Mouse (Mus musculus): ENCODE results near the gene Gm11060. TPM values are rescaled to one million over a fixed set of nuclear protein-coding genes. Genes with fewer than 3 reads are reported as not detected.

Gene Gm11060
- polyA plus RNA-seq, 1 experiment from 2014 or later: not detected

DNA sequence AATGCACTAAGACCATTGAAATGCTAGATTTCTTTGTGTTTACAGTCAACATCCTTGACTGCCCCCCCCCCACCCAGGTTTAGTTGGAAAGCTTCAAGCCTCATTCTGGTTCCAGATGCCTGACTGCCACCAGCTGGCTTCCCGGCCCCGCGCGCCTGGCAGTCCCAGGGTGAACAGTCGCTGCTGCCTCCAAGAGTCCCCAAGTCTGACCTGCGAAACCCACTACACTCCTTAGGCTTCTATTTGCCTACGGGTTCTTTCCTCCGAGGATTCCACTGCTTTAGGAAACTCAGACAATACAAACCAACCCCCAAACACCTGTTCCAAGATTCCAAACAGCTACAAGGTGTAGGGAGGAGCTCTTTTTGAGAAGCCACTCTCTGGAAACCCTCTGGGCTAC lies 33.4 kb downstream of the Gm11060 start:
- H3K4me1 ChIP-seq (ENCODE audit: control insufficient read depth, insufficient read depth, low read depth, low read length): peaks cover 9% of the 10 kb centered on the region; the same call in 1 of the 2 replicates
- no peak for ATAC-seq
- H3K27ac ChIP-seq (ENCODE audit: low read depth, low read length): no peak overlapping the region
- no peaks in the 10 kb centered on the region for H3K9me3 ChIP-seq (ENCODE audit: control insufficient read depth, low read length)
- H3K4me3 ChIP-seq (ENCODE audit: low read length): no peak overlapping the region
- H3K27me3 ChIP-seq (replicated peaks; ENCODE audit: control insufficient read depth, insufficient read depth, low read length): peaks cover 68% of the 10 kb centered on the region
- no peaks in the 10 kb centered on the region for H3K36me3 ChIP-seq (ENCODE audit: control insufficient read depth, insufficient read depth, low read length)
- H3K4me2 ChIP-seq (ENCODE audit: low read length): no peak overlapping the region
- H3K9ac ChIP-seq (ENCODE audit: low read depth, low read length): no peak overlapping the region
- 2% methylated on average over 8 of the region's 8 CpGs for WGBS

DNA sequence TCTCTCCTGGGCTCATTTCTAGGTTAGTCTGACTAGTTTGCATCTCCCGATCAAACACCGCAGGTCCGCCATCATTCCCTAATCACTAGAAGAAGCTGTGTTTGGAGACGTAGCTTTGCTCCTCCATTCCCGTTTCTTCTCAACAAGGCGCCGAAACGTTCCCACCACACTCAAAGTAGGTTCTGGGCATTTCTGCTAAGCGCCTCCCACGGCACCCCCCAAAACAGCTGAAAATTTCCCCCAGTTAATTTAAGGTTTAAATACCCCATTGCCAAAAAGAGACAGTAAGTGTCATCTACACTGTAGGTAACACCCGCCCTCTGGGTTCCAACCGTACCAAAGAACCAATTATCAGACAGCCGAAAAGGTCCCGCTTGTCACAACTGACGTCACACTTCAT lies 33.8 kb downstream of the Gm11060 start:
- 3% methylated on average over 15 of the region's 15 CpGs for WGBS
- ATAC-seq: no peak
- no peak overlapping the region for H3K4me3 ChIP-seq (ENCODE audit: low read length)
- no peaks in the 10 kb centered on the region for H3K36me3 ChIP-seq (ENCODE audit: control insufficient read depth, insufficient read depth, low read length)
- H3K27ac ChIP-seq (ENCODE audit: low read depth, low read length): no peak overlapping the region
- no peaks in the 10 kb centered on the region for H3K9me3 ChIP-seq (ENCODE audit: control insufficient read depth, low read length)
- H3K4me1 ChIP-seq (ENCODE audit: control insufficient read depth, insufficient read depth, low read depth, low read length): peaks cover 9% of the 10 kb centered on the region; the same call in 1 of the 2 replicates
- no peak overlapping the region for H3K9ac ChIP-seq (ENCODE audit: low read depth, low read length)
- H3K4me2 ChIP-seq (ENCODE audit: low read length): no peak overlapping the region
- H3K27me3 ChIP-seq (replicated peaks; ENCODE audit: control insufficient read depth, insufficient read depth, low read length): peaks cover 68% of the 10 kb centered on the region

DNA sequence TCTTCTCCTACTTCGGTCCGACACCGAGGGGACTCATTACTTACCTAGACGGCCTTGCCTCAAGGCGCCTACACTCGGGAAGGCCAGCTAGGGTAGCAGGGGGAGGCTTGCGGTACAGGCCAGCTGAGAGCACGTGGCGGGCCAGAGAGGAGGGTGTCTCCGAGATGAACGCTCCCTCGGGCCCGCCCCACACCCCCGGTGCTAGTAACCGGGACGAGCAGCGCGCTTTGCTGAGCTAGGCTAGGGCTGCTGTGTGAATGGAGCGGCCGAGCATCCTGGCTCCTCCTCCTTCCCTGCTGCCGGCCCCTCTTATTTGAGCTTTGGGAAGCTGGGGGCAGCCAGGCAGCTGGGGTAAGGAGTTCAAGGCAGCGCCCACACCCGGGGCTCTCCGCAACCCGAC lies 34.5 kb downstream of the Gm11060 start, which contains the start of gene Wt1:
Wt1 (plus strand) TSS at position 251 of the 400 bp plus-strand sequence.
- H3K4me3 ChIP-seq (ENCODE audit: low read length): peak within 1 kb of the TSS; percentile 18
- peak; percentile 45; the same call in 1 of the 2 replicates for ATAC-seq
- H3K36me3 ChIP-seq (ENCODE audit: control insufficient read depth, insufficient read depth, low read length): no peaks in the 10 kb centered on the region
- H3K9me3 ChIP-seq (ENCODE audit: control insufficient read depth, low read length): no peaks in the 10 kb centered on the region
- under 1% methylated on average over 25 of the region's 25 CpGs for WGBS
- peaks cover 68% of the 10 kb centered on the region for H3K27me3 ChIP-seq (replicated peaks; ENCODE audit: control insufficient read depth, insufficient read depth, low read length)
- H3K27ac ChIP-seq (ENCODE audit: low read depth, low read length): no peak within 1 kb of the TSS
- H3K4me2 ChIP-seq (ENCODE audit: low read length): peak within 1 kb of the TSS; percentile 37
- H3K9ac ChIP-seq (ENCODE audit: low read depth, low read length): no peak within 1 kb of the TSS
- peaks cover 9% of the 10 kb centered on the region; the same call in 1 of the 2 replicates for H3K4me1 ChIP-seq (ENCODE audit: control insufficient read depth, insufficient read depth, low read depth, low read length)

DNA sequence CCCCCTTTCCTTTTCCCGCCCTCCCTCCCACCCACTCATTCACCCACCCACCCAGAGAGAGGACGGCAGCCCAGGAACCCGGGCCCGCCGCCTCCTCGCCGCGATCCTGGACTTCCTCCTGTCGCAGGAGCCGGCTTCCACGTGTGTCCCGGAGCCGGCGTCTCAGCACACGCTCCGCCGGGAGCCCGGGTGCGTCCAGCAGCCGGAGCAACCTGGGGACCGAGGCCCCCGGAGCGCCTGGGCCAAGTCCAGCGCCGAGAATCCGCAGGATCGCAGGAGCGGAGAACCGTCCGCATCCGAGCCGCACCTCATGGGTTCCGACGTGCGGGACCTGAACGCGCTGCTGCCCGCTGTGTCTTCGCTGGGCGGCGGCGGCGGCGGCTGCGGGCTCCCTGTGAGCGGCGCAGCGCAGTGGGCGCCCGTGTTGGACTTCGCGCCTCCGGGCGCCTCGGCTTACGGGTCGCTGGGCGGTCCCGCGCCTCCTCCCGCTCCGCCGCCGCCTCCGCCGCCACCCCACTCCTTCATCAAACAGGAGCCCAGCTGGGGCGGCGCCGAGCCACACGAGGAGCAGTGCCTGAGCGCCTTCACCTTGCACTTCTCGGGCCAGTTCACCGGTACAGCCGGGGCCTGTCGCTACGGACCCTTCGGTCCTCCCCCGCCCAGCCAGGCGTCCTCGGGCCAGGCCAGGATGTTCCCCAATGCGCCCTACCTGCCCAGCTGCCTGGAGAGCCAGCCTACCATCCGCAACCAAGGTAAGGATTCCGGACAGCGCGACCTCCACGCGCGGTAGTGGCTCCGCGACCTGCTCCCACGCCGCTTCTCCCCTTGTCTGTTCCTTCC lies 35.1 kb downstream of the Gm11060 start:
- H3K9me3 ChIP-seq (ENCODE audit: control insufficient read depth, low read length): no peaks in the 10 kb centered on the region
- no peak overlapping the region for H3K9ac ChIP-seq (ENCODE audit: low read depth, low read length)
- peak overlapping the region; percentile 37 for H3K4me2 ChIP-seq (ENCODE audit: low read length)
- H3K27ac ChIP-seq (ENCODE audit: low read depth, low read length): no peak overlapping the region
- H3K4me1 ChIP-seq (ENCODE audit: control insufficient read depth, insufficient read depth, low read depth, low read length): peaks cover 9% of the 10 kb centered on the region; the same call in 1 of the 2 replicates
- under 1% methylated on average over 53 of the region's 92 CpGs for WGBS
- H3K36me3 ChIP-seq (ENCODE audit: control insufficient read depth, insufficient read depth, low read length): no peaks in the 10 kb centered on the region
- peaks cover 70% of the 10 kb centered on the region for H3K27me3 ChIP-seq (replicated peaks; ENCODE audit: control insufficient read depth, insufficient read depth, low read length)
- peak overlapping the region; percentile 18 for H3K4me3 ChIP-seq (ENCODE audit: low read length)
- ATAC-seq: 0 out of 2 replicates have a peak, but pooled peaks have one; percentile 7

DNA sequence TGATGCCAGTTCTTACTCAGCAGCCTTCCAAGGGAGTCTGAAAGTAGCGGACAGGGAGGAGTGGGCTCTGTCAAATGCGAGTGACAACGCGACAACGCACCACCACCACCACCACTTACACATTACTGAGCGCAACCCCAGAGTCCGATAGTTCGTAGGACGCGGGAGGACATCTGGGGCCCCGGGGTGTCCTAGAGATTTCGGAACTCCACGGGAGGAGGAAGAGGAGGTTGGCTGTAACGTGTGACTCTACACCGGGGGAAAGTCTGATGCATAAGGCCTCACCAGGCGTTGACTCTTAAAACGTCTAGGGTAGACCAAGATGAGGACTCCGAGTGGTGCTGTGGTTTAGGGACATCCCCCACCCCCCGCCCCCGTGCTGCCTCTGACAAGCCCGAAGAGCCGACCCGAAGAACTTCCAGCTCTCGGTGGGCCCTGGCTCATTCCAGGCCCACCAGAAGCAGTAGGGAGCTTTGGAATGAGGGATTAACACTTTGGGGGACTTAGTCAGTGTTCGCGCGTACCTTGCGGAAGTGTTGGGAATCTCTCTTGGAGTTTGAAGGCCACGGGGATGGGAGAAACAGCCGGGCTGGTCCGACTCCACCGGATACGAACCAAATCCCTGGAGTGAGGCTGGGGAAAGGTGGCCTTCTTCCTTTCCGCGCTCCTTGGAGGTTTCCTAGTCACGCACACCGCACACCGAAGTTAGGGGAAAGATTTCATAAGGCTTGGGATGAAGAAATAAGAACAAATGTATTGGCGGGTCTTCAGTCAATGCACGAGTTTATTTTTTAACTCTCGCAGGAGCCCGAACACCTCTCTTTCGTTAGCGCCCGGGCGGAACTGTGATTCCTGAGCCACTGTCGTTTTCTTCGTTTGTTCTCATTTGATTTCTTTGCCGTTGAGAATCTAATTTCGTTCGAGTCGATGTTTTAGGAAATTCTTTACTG lies 36.0 kb downstream of the Gm11060 start:
- Histone ChIP-seq H3K9me3 (ENCODE audit: control insufficient read depth, low read length) (no peaks in the 10 kb centered on the region), H3K4me3 (ENCODE audit: low read length) (no peak overlapping the region), H3K4me1 (ENCODE audit: control insufficient read depth, insufficient read depth, low read depth, low read length) (peaks cover 8% of the 10 kb centered on the region; the same call in 1 of the 2 replicates), H3K27ac (ENCODE audit: low read depth, low read length) (no peak overlapping the region), H3K4me2 (ENCODE audit: low read length) (no peak overlapping the region; the same call in 1 of the 2 replicates), H3K36me3 (ENCODE audit: control insufficient read depth, insufficient read depth, low read length) (no peaks in the 10 kb centered on the region), H3K9ac (ENCODE audit: low read depth, low read length) (no peak overlapping the region), H3K27me3 (replicated peaks; ENCODE audit: control insufficient read depth, insufficient read depth, low read length) (peaks cover 70% of the 10 kb centered on the region)
- WGBS: 1% methylated on average over 52 of the region's 52 CpGs
- no peak for ATAC-seq

DNA sequence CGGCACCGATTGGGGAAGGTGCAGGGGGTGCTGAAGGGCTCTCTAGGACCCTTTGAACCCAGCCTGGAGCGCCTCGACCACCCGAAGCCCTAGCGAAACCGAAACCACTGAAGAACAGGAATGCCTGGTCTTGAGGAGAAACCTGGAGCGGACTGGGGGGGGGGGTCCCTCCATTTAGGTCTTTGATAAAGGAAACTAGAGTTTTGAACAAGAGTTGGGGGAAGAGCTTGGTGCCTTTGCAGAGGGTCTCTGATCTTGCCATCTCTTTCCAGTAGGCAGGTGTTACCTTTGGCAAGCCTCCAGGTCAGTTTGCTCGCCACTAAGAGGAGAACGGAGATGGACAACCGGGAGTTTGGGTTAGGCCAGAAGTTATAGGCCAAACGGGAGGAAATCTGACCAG lies 36.7 kb downstream of the Gm11060 start:
- Histone ChIP-seq H3K27ac (ENCODE audit: low read depth, low read length) (no peak overlapping the region), H3K36me3 (ENCODE audit: control insufficient read depth, insufficient read depth, low read length) (no peaks in the 10 kb centered on the region), H3K9me3 (ENCODE audit: control insufficient read depth, low read length) (no peaks in the 10 kb centered on the region), H3K4me3 (ENCODE audit: low read length) (no peak overlapping the region), H3K9ac (ENCODE audit: low read depth, low read length) (no peak overlapping the region), H3K4me1 (ENCODE audit: control insufficient read depth, insufficient read depth, low read depth, low read length) (peaks cover 6% of the 10 kb centered on the region; the same call in 1 of the 2 replicates), H3K4me2 (ENCODE audit: low read length) (no peak overlapping the region), H3K27me3 (replicated peaks; ENCODE audit: control insufficient read depth, insufficient read depth, low read length) (peaks cover 69% of the 10 kb centered on the region)
- no peak for ATAC-seq
- 3% methylated on average over 12 of the region's 12 CpGs for WGBS

DNA sequence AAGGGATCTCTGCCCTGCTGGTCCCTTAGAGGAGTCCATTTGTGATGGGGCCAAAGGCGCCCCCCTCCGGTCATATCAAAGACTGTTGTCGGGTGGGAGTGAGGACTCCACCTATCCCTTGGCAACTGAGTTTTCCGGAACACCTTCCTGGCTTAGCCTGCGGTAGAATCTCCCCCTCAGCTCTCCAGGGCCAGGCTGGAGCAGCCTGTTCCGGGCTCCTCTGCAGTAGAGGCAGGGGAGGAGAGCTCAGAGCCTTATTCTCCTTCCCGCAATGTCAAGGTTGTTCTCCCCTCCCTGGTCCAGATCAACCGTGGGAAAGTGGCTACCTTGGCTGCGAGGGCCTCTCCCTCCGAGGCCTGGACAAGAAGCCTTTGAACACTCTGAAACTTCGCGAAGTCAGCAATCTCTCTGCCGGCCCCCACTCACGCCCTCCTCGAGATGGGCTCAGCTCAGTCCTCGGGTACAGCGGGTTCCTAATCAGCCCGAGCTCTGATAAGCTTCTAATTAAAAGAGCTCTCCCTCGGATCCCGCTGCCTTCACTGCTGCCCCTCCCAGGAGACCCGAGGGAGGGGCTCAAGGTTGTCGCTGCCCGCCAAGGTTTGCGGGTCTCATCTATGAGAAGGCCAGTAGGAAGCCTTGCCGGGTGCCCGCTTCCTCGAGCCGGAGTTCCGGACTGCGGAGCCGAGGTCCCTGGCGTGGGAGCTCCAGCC lies 38.7 kb downstream of the Gm11060 start:
- no peaks in the 10 kb centered on the region for H3K9me3 ChIP-seq (ENCODE audit: control insufficient read depth, low read length)
- H3K4me1 ChIP-seq (ENCODE audit: control insufficient read depth, insufficient read depth, low read depth, low read length): peaks cover 6% of the 10 kb centered on the region; the same call in 1 of the 2 replicates
- no peaks in the 10 kb centered on the region for H3K36me3 ChIP-seq (ENCODE audit: control insufficient read depth, insufficient read depth, low read length)
- no peak overlapping the region for H3K27ac ChIP-seq (ENCODE audit: low read depth, low read length)
- WGBS: 1% methylated on average over 32 of the region's 32 CpGs
- H3K9ac ChIP-seq (ENCODE audit: low read depth, low read length): no peak overlapping the region
- peaks cover 68% of the 10 kb centered on the region for H3K27me3 ChIP-seq (replicated peaks; ENCODE audit: control insufficient read depth, insufficient read depth, low read length)
- no peak overlapping the region for H3K4me3 ChIP-seq (ENCODE audit: low read length)
- no peak overlapping the region for H3K4me2 ChIP-seq (ENCODE audit: low read length)
- 0 out of 2 replicates have a peak, but pooled peaks have one; percentile 1 for ATAC-seq

DNA sequence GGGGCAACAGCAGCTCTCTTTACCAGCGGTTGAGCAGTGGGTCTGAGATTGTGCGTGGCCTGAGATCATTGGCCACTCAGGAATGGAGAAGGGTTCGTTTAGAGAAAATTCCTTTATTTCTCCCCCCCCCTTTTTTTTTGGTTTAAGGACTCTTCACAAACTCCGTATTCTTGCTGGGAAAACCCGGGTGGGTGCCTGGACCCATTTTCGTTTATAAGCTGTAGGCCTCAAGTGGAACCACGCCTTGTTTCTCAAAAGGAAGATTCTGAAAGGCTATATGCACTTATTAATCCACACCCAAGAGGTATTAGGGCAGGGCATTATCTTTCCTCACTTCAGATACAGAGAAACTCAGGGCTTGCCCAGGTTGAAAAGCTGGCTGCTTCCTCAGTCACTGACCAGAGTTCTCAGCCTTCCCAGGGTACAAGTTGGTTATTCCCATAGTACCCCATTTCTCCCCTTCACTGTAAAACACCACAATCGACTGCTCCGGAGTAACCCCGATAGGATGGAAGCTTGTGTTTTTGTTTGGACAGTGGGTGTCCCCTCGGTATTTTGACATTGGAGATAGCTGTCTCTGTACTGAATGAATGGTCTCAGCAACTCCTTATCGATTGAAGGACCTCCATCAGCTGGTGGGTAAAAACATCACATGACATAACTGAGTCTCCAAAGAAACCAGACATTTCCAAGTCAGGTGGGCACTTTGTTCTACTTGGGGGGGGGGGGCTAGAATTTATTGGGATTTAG lies 39.4 kb downstream of the Gm11060 start:
- WGBS: 7% methylated on average over 12 of the region's 12 CpGs
- Histone ChIP-seq H3K36me3 (ENCODE audit: control insufficient read depth, insufficient read depth, low read length) (no peaks in the 10 kb centered on the region), H3K4me2 (ENCODE audit: low read length) (no peak overlapping the region), H3K9me3 (ENCODE audit: control insufficient read depth, low read length) (no peaks in the 10 kb centered on the region), H3K9ac (ENCODE audit: low read depth, low read length) (no peak overlapping the region), H3K4me3 (ENCODE audit: low read length) (no peak overlapping the region), H3K27ac (ENCODE audit: low read depth, low read length) (no peak overlapping the region), H3K4me1 (ENCODE audit: control insufficient read depth, insufficient read depth, low read depth, low read length) (peaks cover 6% of the 10 kb centered on the region; the same call in 1 of the 2 replicates), H3K27me3 (replicated peaks; ENCODE audit: control insufficient read depth, insufficient read depth, low read length) (peaks cover 69% of the 10 kb centered on the region)
- ATAC-seq: no peak
